Mouse (Mus musculus) spleen, adult 12 weeks (tissue): Measurements from ENCODE around the gene Pla2g6.

Experiments
- DNase-seq: peaks from one replicate; pipeline ENCODE4 v3.0.0; 2022; ENCODE audit warnings: low spot score

Gene Pla2g6

DNA sequence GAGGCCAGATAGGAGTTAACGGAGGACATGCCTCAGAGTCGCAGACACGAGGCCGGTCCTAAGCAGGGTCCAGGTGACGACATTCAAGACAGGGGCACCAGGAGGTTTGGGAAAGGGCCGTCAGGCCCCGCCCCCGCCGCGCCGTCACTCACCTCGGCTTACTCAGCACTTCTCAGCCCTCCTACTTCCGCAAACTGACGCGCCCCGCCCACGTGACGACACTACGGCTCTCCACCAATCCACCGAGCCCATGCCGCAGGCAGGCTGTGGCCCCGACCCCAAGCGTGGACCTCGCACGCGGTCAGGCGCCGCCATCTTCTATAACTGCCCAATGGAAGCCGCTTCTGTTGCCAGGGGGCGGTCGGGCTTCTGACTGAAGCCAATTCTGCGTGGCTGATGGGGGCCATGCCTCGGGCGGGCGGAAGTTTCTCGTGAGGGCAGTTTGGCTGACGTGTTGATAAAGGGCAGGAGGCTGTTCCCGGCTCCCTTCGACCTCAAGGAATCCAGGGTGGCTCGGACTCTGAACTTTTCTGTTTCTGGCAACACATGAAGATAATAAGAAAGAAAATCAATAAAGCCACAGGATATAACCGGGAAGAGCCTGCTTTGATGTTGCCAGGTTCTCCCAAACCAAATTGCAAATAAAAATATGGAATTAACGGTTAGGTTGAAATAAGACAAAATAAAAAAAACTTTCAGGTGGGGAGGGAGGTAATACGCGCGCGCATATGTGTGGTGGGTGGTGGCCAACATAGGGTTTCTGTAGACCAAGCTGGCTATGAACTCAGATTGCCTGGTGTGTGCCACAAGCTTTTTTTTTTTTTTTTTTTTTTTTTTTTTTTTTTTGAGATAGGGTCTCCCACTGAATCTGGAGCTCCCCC, at the start of gene Pla2g6:
Pla2g6 (minus strand) TSS at position 333 of the 881 bp plus-strand sequence.
- DNase-seq, result peak; percentile 97

- no peak for DNase-seq
Measured at GRCm38 (mm10) chr15:79377681-79378080, 49.5 kb upstream of the Pla2g6 start.

- no peak for DNase-seq
Measured at GRCm38 (mm10) chr15:79374760-79375159, 46.6 kb upstream of the Pla2g6 start.

- DNase-seq, result no peak
Measured at GRCm38 (mm10) chr15:79370281-79370843, 42.2 kb upstream of the Pla2g6 start.

GRCm38 (mm10) chr15:79369452-79370280, 41.5 kb upstream of the Pla2g6 start:
- no peak for DNase-seq

GRCm38 (mm10) chr15:79368861-79369440, 40.8 kb upstream of the Pla2g6 start:
- no peak for DNase-seq

DNA sequence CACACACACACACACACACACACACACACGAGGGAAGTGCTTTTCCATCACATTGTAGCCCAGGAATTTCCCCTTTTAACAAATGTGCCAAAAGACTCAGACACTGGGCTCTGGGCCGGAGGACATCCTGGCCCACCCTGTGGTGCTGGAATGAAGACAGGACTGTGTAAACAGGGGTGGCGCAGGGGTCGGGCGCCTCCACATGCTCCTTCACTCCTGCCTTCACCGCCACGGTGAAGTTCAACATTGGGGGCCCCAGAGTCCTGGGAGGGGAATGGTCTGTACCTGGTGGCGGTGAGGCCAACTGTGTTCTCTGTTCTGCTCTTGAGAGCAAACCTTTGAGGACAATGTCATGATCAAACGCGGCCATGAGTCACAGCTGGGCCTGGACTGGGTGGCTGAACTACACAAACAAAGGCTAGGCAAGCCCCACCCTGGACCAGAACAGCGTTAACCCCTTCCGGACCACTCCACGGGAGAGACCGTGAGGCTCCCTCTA, 40.2 kb upstream of the Pla2g6 start:
- DNase-seq, result no peak

- no peak for DNase-seq
Measured at GRCm38 (mm10) chr15:79366402-79366801, 38.2 kb upstream of the Pla2g6 start.

DNA sequence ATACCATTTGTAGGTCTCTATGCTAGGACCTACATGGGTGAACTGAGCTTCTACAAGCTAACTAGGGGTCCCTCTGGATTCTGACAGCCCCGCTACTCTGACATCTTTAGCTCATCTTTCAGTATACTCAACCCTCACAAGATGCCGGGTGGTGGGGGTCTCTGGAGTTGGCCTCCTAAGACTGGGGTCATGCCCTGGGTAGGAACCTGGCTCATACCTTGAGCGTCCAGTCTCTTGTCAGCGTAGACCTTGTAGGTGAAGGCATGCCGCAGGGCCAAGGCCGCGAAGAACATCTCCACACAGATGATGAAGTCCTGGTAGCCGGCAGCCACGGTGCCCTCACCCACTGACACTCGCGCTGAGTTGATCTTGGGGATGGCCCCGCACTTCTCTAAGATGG, 36.9 kb upstream of the Pla2g6 start:
- DNase-seq, result no peak

- no peak for DNase-seq
Measured at GRCm38 (mm10) chr15:79364120-79364519, 35.9 kb upstream of the Pla2g6 start.

- no peak for DNase-seq
Measured at GRCm38 (mm10) chr15:79361023-79361422, 32.8 kb upstream of the Pla2g6 start.

DNA sequence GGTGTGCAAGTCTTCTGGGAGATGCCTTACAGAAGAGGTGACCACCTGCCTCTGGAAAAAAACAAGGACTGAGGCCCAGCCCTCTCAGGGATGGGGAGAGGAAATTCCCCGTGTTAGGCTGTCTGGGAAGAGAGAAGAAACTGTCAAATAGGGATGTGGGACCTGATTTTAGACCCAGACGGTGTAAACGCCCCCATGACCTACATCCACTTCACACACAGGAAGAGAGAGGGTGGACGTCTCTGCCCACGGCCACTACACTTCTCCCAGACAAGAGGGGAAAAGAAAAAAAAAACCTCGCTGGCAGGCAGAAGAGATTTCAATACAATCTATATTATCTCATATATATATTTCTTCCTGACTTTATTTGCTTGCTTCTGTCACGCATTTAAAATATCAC, 32.2 kb upstream of the Pla2g6 start:
- DNase-seq, result no peak

DNA sequence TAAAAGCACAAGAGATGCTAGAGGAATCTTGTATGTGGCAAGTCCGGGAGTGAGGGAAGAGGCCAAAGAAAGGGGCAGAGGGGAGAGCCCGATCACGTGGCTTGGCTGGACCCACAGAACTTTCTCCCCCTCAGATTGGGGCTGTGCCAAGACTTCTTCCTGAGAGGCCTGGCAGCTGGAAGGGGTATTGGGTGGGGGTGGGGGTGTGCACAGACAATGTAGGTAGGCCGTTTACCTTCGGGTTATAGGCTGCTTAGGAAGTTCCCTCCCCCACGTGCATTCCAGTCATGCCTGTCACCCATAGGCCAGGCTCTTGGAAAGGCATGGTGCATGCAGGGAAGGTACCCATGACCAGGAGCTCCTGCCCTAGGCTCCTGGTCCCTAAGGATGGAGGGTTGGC, 31.8 kb upstream of the Pla2g6 start:
- no peak for DNase-seq

DNA sequence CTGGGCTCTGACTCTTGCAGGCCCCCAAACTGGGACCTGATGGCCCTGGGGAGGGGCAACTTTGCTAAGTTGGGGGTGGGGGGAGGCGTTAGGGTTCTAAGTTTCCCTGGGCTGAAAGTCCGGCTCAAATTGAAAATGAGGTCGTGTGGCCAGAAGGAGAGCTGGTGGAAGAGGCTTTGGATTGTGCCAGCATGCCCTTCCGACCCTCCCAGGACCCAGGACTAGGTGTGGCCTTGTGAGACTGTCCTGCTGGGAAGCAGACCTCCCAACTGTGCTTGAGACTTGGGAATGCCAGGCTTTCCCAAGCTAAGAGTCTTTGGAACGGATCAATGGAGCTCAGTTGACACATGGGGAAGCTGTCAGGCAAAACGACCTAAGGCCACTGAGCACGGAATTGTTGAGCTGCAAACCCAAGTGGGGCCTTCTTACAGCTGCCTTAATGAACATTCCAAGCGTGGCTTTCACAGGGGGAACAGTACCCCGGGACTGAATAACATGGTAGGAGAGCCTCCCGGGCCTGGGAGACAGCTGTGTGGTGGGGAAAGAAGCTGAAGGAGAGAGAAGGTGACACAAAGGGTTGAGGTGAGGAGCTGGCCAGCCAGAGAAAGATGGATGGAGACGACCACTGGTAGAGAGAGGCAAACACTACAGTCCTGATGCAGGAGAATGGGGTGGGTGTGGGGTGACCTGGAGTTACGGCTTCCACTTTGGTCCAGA, 29.9 kb upstream of the Pla2g6 start:
- DNase-seq, result no peak

DNA sequence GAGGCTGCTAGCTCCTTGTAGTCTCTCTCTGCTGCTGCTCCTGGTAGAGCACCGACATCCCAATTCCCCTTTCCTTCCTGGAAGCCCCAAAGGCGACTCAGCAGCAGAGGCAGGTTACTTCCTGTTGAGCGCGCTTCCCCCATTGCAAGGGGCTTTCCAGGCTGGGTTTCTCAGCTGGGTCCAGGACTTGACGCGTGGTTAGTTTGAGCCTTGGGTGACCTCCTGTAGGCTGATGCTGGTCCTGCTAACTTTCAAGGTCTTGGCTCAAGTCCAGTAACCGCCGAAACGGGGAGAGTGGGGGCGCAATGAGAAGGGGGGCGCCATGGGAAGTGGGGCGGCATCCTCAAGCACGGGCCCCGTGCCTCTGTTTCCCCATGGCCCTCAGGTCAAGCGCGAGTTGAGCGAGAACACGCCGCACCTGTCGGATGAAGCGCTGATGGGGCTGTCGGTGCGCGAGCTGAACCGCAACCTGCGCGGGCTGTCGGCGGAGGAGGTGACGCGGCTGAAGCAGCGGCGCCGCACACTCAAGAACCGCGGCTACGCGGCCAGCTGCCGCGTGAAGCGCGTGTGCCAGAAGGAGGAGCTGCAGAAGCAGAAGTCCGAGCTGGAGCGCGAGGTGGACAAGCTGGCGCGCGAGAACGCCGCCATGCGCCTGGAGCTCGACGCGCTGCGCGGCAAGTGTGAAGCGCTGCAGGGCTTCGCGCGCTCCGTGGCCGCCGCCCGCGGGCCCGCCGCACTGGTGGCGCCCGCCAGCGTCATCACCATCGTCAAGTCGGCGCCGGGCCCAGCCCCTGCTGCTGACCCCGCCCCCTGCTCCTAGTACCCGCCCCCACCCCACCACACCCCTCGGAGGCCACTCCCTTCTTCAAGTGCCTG, 29.1 kb upstream of the Pla2g6 start:
- peak; percentile 17 for DNase-seq

- no peak for DNase-seq
Measured at GRCm38 (mm10) chr15:79356481-79356880, 28.3 kb upstream of the Pla2g6 start.

GRCm38 (mm10) chr15:79354619-79355018, 26.4 kb upstream of the Pla2g6 start:
- DNase-seq, result no peak

- no peak for DNase-seq
Measured at GRCm38 (mm10) chr15:79353690-79354305, 25.6 kb upstream of the Pla2g6 start.

GRCm38 (mm10) chr15:79352479-79352878, 24.3 kb upstream of the Pla2g6 start:
- no peak for DNase-seq

DNA sequence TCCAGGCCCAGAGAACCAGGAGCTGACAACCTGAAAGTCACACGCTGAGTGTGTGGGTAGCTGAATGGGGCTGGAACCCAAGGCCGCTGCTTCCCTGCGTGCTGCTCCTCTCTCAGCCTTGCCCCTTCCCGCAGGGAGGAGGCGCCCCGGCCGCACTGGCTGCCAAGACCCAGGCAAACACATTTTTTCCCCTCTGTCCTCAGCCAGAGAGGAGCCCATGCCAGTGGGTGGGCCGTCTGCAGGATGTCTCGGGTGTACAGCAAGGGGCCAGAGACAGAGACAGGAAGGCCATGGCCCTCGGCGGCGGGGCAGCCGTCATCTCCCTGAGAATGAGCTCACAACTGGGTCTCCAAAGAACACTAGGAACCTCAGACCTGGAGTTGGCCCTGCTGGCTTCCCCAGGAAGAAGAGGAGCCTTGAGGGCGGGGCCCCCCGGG, 23.2 kb upstream of the Pla2g6 start:
- no peak for DNase-seq
